Mouse (Mus musculus): ENCODE results near the gene Csrp2. TPM values are rescaled to one million over a fixed set of nuclear protein-coding genes. Genes with fewer than 3 reads are reported as not detected.

Gene Csrp2
- polyA plus RNA-seq, 1 experiment from 2014 or later, result 111 TPM

DNA sequence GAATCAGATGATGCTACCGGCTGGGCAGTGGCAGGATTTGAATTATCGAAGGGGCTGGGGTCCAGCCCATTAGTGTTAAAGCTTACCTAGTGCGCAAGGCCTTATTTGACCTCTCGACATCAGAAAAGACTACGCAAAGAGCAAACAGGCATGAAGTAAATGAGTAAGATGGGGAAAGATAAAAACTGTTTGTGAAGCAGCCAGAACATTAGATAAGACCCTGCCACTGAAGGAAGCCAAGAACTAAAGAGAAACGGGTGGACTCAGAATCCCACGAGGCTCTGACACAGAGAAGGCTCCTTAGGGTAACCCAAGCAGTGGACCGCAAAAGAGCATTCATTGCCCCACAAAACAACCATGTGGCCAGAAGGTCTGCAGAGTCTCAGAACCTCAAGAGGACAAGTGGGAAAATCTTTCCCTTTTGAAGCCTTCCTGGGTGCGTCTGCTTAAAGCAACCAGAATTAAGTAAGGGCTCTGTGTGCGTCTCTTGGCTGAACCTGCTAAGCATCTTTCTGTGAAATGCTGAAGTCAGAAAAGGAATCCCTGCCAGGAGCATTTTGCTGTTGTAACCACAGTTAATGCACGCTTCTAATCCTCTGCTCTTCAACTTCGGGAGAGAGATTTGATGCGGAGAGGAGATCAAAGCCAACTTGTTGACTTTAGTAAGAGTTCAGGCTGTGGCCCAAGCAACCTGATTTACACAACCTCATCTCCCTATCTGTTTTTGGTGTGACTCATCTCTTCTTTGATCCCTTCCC lies 19.7 kb upstream of the Csrp2 start:
- Histone ChIP-seq H3K9ac (ENCODE audit: low read depth, low read length) (no peak overlapping the region), H3K27me3 (ENCODE audit: control insufficient read depth, insufficient read depth, low read depth, low read length) (no peaks in the 10 kb centered on the region), H3K27ac (ENCODE audit: low read length) (no peak overlapping the region), H3K4me2 (ENCODE audit: low read length) (no peak overlapping the region), H3K36me3 (ENCODE audit: control insufficient read depth, insufficient read depth, low read length) (no peaks in the 10 kb centered on the region), H3K4me3 (ENCODE audit: low read depth, low read length) (no peak overlapping the region), H3K9me3 (replicated peaks; ENCODE audit: control insufficient read depth, low read length, poor library complexity, severe bottlenecking) (no peaks in the 10 kb centered on the region), H3K4me1 (ENCODE audit: control insufficient read depth, insufficient read depth, low read length) (no peaks in the 10 kb centered on the region)
- WGBS, result 52% methylated on average over 13 of the region's 13 CpGs
- no peak for ATAC-seq

DNA sequence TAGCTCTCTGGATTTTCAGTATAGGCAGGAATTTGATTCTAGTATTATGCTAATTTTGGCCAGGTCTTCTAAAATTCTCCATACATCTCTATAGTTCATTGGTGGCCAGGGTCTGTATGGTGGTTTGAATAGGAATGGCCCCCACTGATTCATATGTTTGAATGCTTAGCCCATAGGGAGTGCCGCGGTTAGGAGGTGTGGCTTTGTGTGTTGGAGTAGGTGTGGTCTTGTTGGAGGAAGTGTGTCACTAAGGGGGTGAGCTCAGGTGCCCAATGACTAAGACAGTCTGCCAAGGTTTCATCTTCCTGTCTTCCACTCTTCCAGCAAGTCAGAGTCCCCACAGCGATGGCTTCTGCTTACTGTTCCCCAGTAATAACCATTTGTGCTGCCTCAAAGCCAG lies 15.7 kb upstream of the Csrp2 start:
- no peak overlapping the region for H3K4me3 ChIP-seq (ENCODE audit: low read depth, low read length)
- no peak overlapping the region for H3K9ac ChIP-seq (ENCODE audit: low read depth, low read length)
- 93% methylated on average over 3 of the region's 3 CpGs for WGBS
- H3K4me2 ChIP-seq (ENCODE audit: low read length), result no peak overlapping the region
- no peaks in the 10 kb centered on the region for H3K4me1 ChIP-seq (ENCODE audit: control insufficient read depth, insufficient read depth, low read length)
- H3K27me3 ChIP-seq (ENCODE audit: control insufficient read depth, insufficient read depth, low read depth, low read length), result no peaks in the 10 kb centered on the region
- no peak for ATAC-seq
- no peaks in the 10 kb centered on the region for H3K9me3 ChIP-seq (replicated peaks; ENCODE audit: control insufficient read depth, low read length, poor library complexity, severe bottlenecking)
- no peaks in the 10 kb centered on the region for H3K36me3 ChIP-seq (ENCODE audit: control insufficient read depth, insufficient read depth, low read length)
- no peak overlapping the region for H3K27ac ChIP-seq (ENCODE audit: low read length)

DNA sequence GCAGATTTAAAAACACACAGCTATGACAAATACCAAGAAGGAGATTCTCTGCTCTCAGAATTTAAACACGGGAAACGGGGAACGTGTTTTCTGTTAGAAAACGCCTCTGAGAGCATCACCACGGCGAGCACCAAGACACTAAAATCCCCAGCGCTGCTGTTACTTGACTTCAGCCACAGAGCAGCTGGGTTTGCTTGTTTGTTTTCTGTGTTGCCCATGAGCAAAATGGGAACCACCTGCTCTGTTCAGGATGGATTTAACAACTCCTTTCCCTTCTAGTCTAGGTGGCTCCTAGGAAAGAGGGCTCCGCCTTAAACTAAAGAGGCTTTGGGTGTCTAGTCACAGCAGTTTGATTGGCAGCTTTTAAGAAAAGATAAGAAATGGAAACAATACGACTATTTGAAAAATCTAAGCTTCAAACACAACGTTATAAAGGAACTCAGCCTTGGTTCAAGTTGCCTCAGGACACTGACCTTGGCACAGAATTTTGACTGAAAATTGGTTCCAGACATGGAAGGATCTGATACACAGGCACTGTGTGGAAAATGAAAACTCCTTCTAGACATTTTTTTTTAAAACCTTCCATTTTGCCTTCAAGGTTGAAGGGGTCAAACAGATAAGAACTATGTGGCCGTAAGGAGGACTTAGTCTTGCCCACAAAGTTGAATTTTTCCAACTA lies 2.8 kb upstream of the Csrp2 start:
- Histone ChIP-seq H3K9me3 (replicated peaks; ENCODE audit: control insufficient read depth, low read length, poor library complexity, severe bottlenecking) (no peaks in the 10 kb centered on the region), H3K36me3 (ENCODE audit: control insufficient read depth, insufficient read depth, low read length) (no peaks in the 10 kb centered on the region), H3K27me3 (ENCODE audit: control insufficient read depth, insufficient read depth, low read depth, low read length) (no peaks in the 10 kb centered on the region), H3K9ac (ENCODE audit: low read depth, low read length) (no peak overlapping the region), H3K27ac (ENCODE audit: low read length) (no peak overlapping the region), H3K4me3 (ENCODE audit: low read depth, low read length) (no peak overlapping the region), H3K4me2 (ENCODE audit: low read length) (no peak overlapping the region), H3K4me1 (ENCODE audit: control insufficient read depth, insufficient read depth, low read length) (peaks cover 13% of the 10 kb centered on the region)
- 84% methylated on average over 11 of the region's 11 CpGs for WGBS
- ATAC-seq, result no peak

DNA sequence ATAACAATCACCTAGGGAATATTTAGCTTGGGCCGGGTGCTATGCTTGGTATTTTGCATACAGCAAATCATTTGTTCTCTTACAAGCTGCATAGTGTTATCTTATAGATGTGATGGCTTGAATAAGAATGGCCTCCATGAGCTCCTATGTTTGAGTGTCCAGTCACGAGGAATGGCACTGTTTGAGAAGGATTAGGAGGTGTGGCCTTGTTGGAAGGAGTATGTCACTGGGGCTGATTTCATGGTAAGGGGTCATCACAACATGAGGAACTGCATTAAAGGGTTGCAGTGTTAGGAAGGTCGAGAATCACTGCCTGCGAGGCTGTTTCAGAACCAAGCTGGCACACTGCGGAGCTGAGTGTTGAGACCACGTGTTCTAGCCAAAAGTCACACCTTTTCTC lies 2.1 kb upstream of the Csrp2 start:
- Histone ChIP-seq H3K4me1 (ENCODE audit: control insufficient read depth, insufficient read depth, low read length) (peaks cover 15% of the 10 kb centered on the region), H3K36me3 (ENCODE audit: control insufficient read depth, insufficient read depth, low read length) (no peaks in the 10 kb centered on the region), H3K9me3 (replicated peaks; ENCODE audit: control insufficient read depth, low read length, poor library complexity, severe bottlenecking) (no peaks in the 10 kb centered on the region), H3K27me3 (ENCODE audit: control insufficient read depth, insufficient read depth, low read depth, low read length) (no peaks in the 10 kb centered on the region), H3K4me3 (ENCODE audit: low read depth, low read length) (no peak overlapping the region), H3K27ac (ENCODE audit: low read length) (no peak overlapping the region), H3K4me2 (ENCODE audit: low read length) (no peak overlapping the region), H3K9ac (ENCODE audit: low read depth, low read length) (no peak overlapping the region)
- WGBS, result 97% methylated on average over 6 of the region's 6 CpGs
- ATAC-seq, result no peak

DNA sequence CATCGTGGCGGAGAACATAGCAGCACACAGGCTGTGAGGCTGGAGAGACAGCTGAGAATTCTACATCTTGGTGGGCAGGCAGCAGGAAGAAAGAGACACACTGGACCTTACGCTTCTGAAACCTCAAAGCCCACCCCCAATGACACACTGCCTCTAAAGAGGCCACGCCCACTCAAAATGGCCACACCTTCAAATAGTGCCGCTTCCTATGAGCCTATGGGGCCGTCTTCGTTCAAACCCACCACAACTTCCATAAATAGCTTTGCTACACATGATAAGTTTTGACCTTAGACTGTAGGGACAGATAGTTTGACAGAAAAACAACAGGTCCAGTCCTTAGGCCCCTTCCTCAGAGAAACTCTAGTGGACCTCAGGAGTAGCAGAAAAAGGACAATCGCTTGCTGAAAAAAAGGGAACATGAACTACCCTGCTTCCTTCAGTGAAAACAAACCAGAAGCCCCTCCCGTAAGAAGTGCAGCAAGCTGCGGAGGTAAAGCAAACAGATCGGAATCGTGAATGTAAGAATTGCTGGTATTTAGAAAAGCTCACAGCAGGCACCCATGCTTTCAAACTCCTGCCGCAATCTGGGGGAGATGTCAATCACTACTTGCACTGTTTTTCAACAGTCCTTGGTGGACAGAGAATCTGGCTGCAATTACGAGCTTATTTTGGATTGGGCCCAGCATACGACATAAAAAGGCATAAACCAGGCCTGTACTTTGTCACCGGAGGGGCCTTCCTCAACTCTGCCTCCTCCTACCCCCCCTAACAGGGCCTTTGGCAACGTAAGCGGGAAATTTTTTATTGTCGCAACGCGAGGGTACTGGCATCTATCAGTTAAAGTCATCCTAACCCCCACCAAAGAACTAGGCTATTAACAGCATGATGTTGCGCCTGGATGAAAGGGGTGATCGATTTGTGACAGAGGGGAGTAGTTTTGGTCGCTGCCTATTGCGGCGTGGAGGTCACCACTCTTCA lies 886 bp upstream of the Csrp2 start:
- 17% methylated on average over 26 of the region's 26 CpGs for WGBS
- Histone ChIP-seq H3K36me3 (ENCODE audit: control insufficient read depth, insufficient read depth, low read length) (no peaks in the 10 kb centered on the region), H3K9ac (ENCODE audit: low read depth, low read length) (peak overlapping the region; percentile 88), H3K9me3 (replicated peaks; ENCODE audit: control insufficient read depth, low read length, poor library complexity, severe bottlenecking) (no peaks in the 10 kb centered on the region), H3K4me1 (ENCODE audit: control insufficient read depth, insufficient read depth, low read length) (peaks cover 15% of the 10 kb centered on the region), H3K27me3 (ENCODE audit: control insufficient read depth, insufficient read depth, low read depth, low read length) (no peaks in the 10 kb centered on the region), H3K27ac (ENCODE audit: low read length) (peak overlapping the region; percentile 79), H3K4me2 (ENCODE audit: low read length) (peak overlapping the region; percentile 66), H3K4me3 (ENCODE audit: low read depth, low read length) (peak overlapping the region; percentile 53)
- ATAC-seq, result peak; percentile 18; the same call in 1 of the 2 replicates

DNA sequence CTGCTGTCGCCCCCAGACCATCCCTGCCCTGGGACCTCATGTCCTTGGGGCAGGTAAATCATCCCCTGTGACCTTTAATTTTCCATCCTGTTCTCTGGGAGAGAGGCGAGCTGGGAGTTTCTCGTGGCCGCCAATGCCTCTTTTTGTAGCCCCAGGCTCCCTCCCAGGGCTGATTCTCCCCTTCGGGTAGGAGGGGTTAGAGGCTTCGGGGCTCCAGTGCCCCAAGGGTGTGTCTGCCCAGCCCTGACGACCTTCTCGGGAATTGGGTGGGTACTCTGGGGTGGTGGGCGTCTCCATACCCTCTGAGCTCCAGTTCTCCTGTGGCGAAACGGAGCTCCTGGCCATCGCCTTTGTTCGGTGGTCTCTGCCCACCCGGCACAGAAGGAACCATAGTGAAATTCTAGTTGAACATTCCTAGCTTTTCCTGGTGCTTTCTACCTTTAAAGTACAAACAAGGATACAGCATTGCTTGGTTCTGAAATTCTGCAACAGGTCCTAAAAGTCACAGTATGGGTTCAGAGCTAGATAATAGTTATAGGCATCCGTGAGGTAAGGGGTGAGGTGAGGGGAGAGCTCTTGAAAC lies 870 bp downstream of the Csrp2 start:
- Histone ChIP-seq H3K9ac (ENCODE audit: low read depth, low read length) (peak overlapping the region; percentile 88), H3K4me1 (ENCODE audit: control insufficient read depth, insufficient read depth, low read length) (peaks cover 15% of the 10 kb centered on the region), H3K27ac (ENCODE audit: low read length) (peak overlapping the region; percentile 79), H3K27me3 (ENCODE audit: control insufficient read depth, insufficient read depth, low read depth, low read length) (no peaks in the 10 kb centered on the region), H3K4me3 (ENCODE audit: low read depth, low read length) (peak overlapping the region; percentile 53), H3K36me3 (ENCODE audit: control insufficient read depth, insufficient read depth, low read length) (no peaks in the 10 kb centered on the region), H3K4me2 (ENCODE audit: low read length) (peak overlapping the region; percentile 66), H3K9me3 (replicated peaks; ENCODE audit: control insufficient read depth, low read length, poor library complexity, severe bottlenecking) (no peaks in the 10 kb centered on the region)
- peak; percentile 69 for ATAC-seq
- WGBS, result 2% methylated on average over 15 of the region's 15 CpGs

DNA sequence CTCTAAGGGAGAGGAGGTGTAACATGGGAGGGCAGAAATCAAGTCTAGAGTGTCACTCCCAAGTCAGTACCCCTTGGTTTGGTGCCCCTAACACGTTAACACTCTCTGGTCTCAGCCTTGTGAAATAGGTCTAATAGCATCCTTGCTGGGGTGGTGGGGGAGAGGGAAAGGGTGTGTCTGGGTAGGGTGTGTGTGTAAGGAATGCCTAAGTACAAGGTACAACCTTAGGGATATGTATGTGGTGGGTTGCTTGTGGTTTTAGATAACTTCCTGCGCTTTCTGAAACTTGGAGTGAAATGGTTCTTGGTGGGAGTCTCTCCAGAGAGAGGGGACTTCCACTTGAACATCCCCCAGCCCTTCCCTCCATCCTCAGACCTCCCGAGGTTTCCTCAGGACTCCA lies 2.3 kb downstream of the Csrp2 start:
- Histone ChIP-seq H3K27me3 (ENCODE audit: control insufficient read depth, insufficient read depth, low read depth, low read length) (no peaks in the 10 kb centered on the region), H3K4me1 (ENCODE audit: control insufficient read depth, insufficient read depth, low read length) (peaks cover 15% of the 10 kb centered on the region), H3K9me3 (replicated peaks; ENCODE audit: control insufficient read depth, low read length, poor library complexity, severe bottlenecking) (no peaks in the 10 kb centered on the region), H3K27ac (ENCODE audit: low read length) (no peak overlapping the region), H3K9ac (ENCODE audit: low read depth, low read length) (no peak overlapping the region), H3K36me3 (ENCODE audit: control insufficient read depth, insufficient read depth, low read length) (no peaks in the 10 kb centered on the region), H3K4me2 (ENCODE audit: low read length) (peak overlapping the region; percentile 14; the same call in 1 of the 2 replicates), H3K4me3 (ENCODE audit: low read depth, low read length) (no peak overlapping the region)
- ATAC-seq, result no peak
- WGBS, result 79% methylated on average over 3 of the region's 3 CpGs

DNA sequence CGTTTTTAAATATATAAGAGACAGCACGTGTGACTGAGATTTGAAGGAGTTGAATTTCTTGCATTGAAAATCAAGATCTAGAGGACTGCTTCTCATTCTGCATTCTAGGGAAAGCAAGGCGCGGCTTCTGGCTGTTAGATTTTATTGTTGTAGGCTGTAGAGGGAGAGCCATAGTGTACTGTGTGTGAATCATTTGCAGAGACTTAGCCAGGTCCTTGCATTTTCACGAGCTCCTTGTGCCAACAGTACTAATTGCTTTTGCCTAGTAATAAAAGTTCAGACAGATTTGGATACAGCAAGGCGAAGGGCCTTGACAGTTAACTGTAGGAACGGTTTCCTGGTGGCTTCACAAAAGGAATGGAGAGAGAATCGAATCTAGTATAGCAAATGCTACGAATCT lies 3.0 kb downstream of the Csrp2 start:
- Histone ChIP-seq H3K27ac (ENCODE audit: low read length) (no peak overlapping the region), H3K9me3 (replicated peaks; ENCODE audit: control insufficient read depth, low read length, poor library complexity, severe bottlenecking) (no peaks in the 10 kb centered on the region), H3K27me3 (ENCODE audit: control insufficient read depth, insufficient read depth, low read depth, low read length) (no peaks in the 10 kb centered on the region), H3K4me2 (ENCODE audit: low read length) (no peak overlapping the region), H3K9ac (ENCODE audit: low read depth, low read length) (no peak overlapping the region), H3K36me3 (ENCODE audit: control insufficient read depth, insufficient read depth, low read length) (no peaks in the 10 kb centered on the region), H3K4me1 (ENCODE audit: control insufficient read depth, insufficient read depth, low read length) (peaks cover 15% of the 10 kb centered on the region), H3K4me3 (ENCODE audit: low read depth, low read length) (no peak overlapping the region)
- 81% methylated on average over 9 of the region's 9 CpGs for WGBS
- no peak for ATAC-seq

Data from midbrain, embryonic 16.5 days (tissue).